In genomic region chr7:35322732-35323420, GRCm38 (mm10) we compare ENCODE assay signal across 9 mouse cellular contexts. TPM values are rescaled to one million over a fixed set of nuclear protein-coding genes. Genes with fewer than 3 reads are reported as not detected.
A peak's percentile ranks its signal among the peaks of the same experiment; 100 is the strongest.
DNase-seq lines count a peak whose midpoint lies in the region; ATAC-seq lines count a peak whose summit lies in the region.
"Had no signal": no experiment of that assay in that cellular context is flagged by ENCODE, and none has a peak within 500 bp of the region (broad histone marks: within the 10 kb centered on the region; RNA-seq: fewer than 3 reads in every experiment).

No protein-coding gene starts in this region.

- no peak for ATAC-seq in kidney, embryonic 14.5 days (ENCODE audit: low FRiP score, low TSS enrichment)
- ATAC-seq in hindbrain, embryonic 14.5 days (ENCODE audit: low FRiP score) = no peak

- no peaks in the 10 kb centered on the region for H3K27me3 ChIP-seq in kidney, embryonic 14.5 days (ENCODE audit: control insufficient read depth, insufficient read depth, low read length)
- no peaks in the 10 kb centered on the region for H3K27me3 ChIP-seq in hindbrain, embryonic 14.5 days (ENCODE audit: control insufficient read depth, insufficient read depth, low read length)

- H3K36me3 ChIP-seq in kidney, embryonic 14.5 days (ENCODE audit: control insufficient read depth, insufficient read depth, low read length) = no peaks in the 10 kb centered on the region
- H3K36me3 ChIP-seq in hindbrain, embryonic 14.5 days (replicated peaks; ENCODE audit: control insufficient read depth, insufficient read depth) = no peaks in the 10 kb centered on the region

- H3K4me1 ChIP-seq in kidney, embryonic 14.5 days (ENCODE audit: control insufficient read depth, insufficient read depth, low read length) = 0 out of 2 replicates have a peak, but pooled peaks cover 4% of the 10 kb centered on the region
- 0 out of 2 replicates have a peak, but pooled peaks cover 7% of the 10 kb centered on the region for H3K4me1 ChIP-seq in hindbrain, embryonic 14.5 days (replicated peaks; ENCODE audit: control insufficient read depth, insufficient read depth, low read length)

- H3K27ac ChIP-seq in kidney, embryonic 14.5 days (ENCODE audit: low read depth, low read length) = no peak overlapping the region
- H3K27ac ChIP-seq in hindbrain, embryonic 14.5 days = no peak overlapping the region

- 6% methylated on average over 11 of the region's 13 CpGs for WGBS in kidney, embryonic 14.5 days
- 8% methylated on average over 11 of the region's 13 CpGs for WGBS in hindbrain, embryonic 14.5 days

- DNase-seq in kidney, postnatal 14 days = no peak
- DNase-seq in embryo, embryonic 10.5 days (ENCODE audit: low spot score) = peak; percentile 39
- DNase-seq in hindbrain, embryonic 14.5 days (ENCODE audit: low spot score) = no peak
- DNase-seq in neural tube, embryonic 10.5 days (ENCODE audit: extremely low spot score, low spot score) = peak; percentile 25
- no peak for DNase-seq in spleen, postnatal 36 days (ENCODE audit: low spot score in 2 of 2)
- DNase-seq in urinary bladder, postnatal 36 days (ENCODE audit: low spot score in 2 of 2) = no peak
- no peak for DNase-seq in spleen, adult 18-20 months
- DNase-seq: right cerebral cortex, postnatal 25 days had no signal

- H3K4me3 ChIP-seq in kidney, embryonic 14.5 days (ENCODE audit: low read length) = no peak overlapping the region; the same call in 1 of the 2 replicates
- no peak overlapping the region for H3K4me3 ChIP-seq in hindbrain, embryonic 14.5 days (replicated peaks; ENCODE audit: low read length)

- no peaks in the 10 kb centered on the region for H3K9me3 ChIP-seq in kidney, embryonic 14.5 days (ENCODE audit: control insufficient read depth, low read length)
- no peaks in the 10 kb centered on the region for H3K9me3 ChIP-seq in hindbrain, embryonic 14.5 days (ENCODE audit: control insufficient read depth, low read length)

- peak overlapping the region; percentile 12; the same call in 1 of the 2 replicates for H3K9ac ChIP-seq in kidney, embryonic 14.5 days (ENCODE audit: low read depth, low read length)
- no peak overlapping the region; the same call in 1 of the 2 replicates for H3K9ac ChIP-seq in hindbrain, embryonic 14.5 days

- H3K4me2 ChIP-seq in kidney, embryonic 14.5 days (replicated peaks; ENCODE audit: low read depth, low read length) = peak overlapping the region; percentile 26
- peak overlapping the region; percentile 33 for H3K4me2 ChIP-seq in hindbrain, embryonic 14.5 days (replicated peaks)

RNA-seq across cellular contexts. Expression of gene Gpatch1, which starts 4.6 kb away (rescaled TPM):
- polyA plus RNA-seq in kidney, embryonic 14.5 days (2014; fragmentation: Nextera tagmentation; extraction: Ambion mirVana) = 13.7 and 20.5 TPM in 2 replicates
- polyA plus RNA-seq in hindbrain, embryonic 14.5 days (2014; fragmentation: Nextera tagmentation; extraction: Ambion mirVana) = 18.7 and 19.3 TPM in 2 replicates

RNA-seq across cellular contexts. Expression of gene Rhpn2, which starts 11.1 kb away (rescaled TPM):
- polyA plus RNA-seq in kidney, embryonic 14.5 days (2014; fragmentation: Nextera tagmentation; extraction: Ambion mirVana) = 10.2 and 15.7 TPM in 2 replicates
- 3.8 and 4.2 TPM in 2 replicates for polyA plus RNA-seq in hindbrain, embryonic 14.5 days (2014; fragmentation: Nextera tagmentation; extraction: Ambion mirVana)

Comparison
In these comparisons a context has a peak if more than half of its experiments do, and no peak if none do; other contexts are left out.
1. DNase-seq: peak in embryo, embryonic 10.5 days (single experiment) and neural tube, embryonic 10.5 days (single experiment); none in kidney, postnatal 14 days (single experiment), hindbrain, embryonic 14.5 days (single experiment), spleen, postnatal 36 days (0 of 2), urinary bladder, postnatal 36 days (0 of 2) and spleen, adult 18-20 months (0 of 2).